Comparison of ENCODE assay signal across 20 mouse cellular contexts in genomic region chr13:24666763-24667162, GRCm38 (mm10).
"Had no signal": no experiment of that assay in that cellular context is flagged by ENCODE, and none has a peak within 500 bp of the region (broad histone marks: within the 10 kb centered on the region; RNA-seq: fewer than 3 reads in every experiment).

No protein-coding gene starts in this region.

- ATAC-seq: forebrain, embryonic 13.5 days; forebrain, embryonic 14.5 days; forebrain, embryonic 15.5 days; forebrain, embryonic 16.5 days; forebrain, postnatal 0 days had no signal

- DNase-seq: cerebellum, adult 9-10 months; cerebellum, adult 9-11 months; cerebellum, postnatal 10 days; cerebellum, postnatal 14 days; cerebellum, postnatal 25 days; cerebellum, postnatal 36 days; embryo, embryonic 11 days; forebrain, postnatal 0 days; gastrocnemius, adult 2 months; gastrocnemius, postnatal 10 days; gastrocnemius, postnatal 14 days; gastrocnemius, postnatal 25 days; gastrocnemius, postnatal 36 days; heart, adult 11 months; heart, adult 18-20 months; heart, adult 2 months had no signal
